In genomic region chr3:118425748-118426147, GRCm38 (mm10) we compare ENCODE assay signal across 8 mouse cellular contexts.
DNase-seq lines count a peak whose midpoint lies in the region; ATAC-seq lines count a peak whose summit lies in the region.

No protein-coding gene starts in this region.

- peaks cover 17% of the 10 kb centered on the region for H3K4me1 ChIP-seq in forebrain, embryonic 12.5 days

- peak overlapping the region; percentile 64 for H3K4me2 ChIP-seq in forebrain, embryonic 12.5 days

- peak; percentile 12 for DNase-seq in heart, postnatal 4 days
- DNase-seq in heart, postnatal 25 days (ENCODE audit: low spot score), result no peak
- DNase-seq in R1 (ENCODE audit: low read depth, low spot score), result peak; percentile 20
- peak; percentile 11 for DNase-seq in liver
- DNase-seq in right cerebral cortex, postnatal 4 days, result peak; percentile 69
- DNase-seq in adipocyte (ENCODE audit: low spot score), result no peak
- DNase-seq in layer of hippocampus, postnatal 14 days (ENCODE audit: low spot score in 2 of 2), result no peak

- no peaks in the 10 kb centered on the region for H3K9me3 ChIP-seq in forebrain, embryonic 12.5 days

- H3K9ac ChIP-seq in forebrain, embryonic 12.5 days, result 0 out of 2 replicates have a peak overlapping the region, but pooled peaks have one; percentile 12

- H3K27me3 ChIP-seq in forebrain, embryonic 12.5 days, result no peaks in the 10 kb centered on the region; the same call in 1 of the 2 replicates

- H3K36me3 ChIP-seq in forebrain, embryonic 12.5 days (replicated peaks), result no peaks in the 10 kb centered on the region

- H3K27ac ChIP-seq in forebrain, embryonic 12.5 days, result no peak overlapping the region

- 4% methylated on average over 19 of the region's 19 CpGs for WGBS in forebrain, embryonic 12.5 days

- 0 out of 2 replicates have a peak, but pooled peaks have one; percentile 42 for ATAC-seq in forebrain, embryonic 12.5 days (ENCODE audit: low FRiP score)

- intact Hi-C loops in heart, postnatal 25 days (cut with DNase I), result no loop called here

- peak overlapping the region; percentile 34 for H3K4me3 ChIP-seq in forebrain, embryonic 12.5 days (replicated peaks)

Comparison
In these comparisons a context has a peak if more than half of its experiments do, and no peak if none do; other contexts are left out.
1. DNase-seq: peak in heart, postnatal 4 days (single experiment), R1 (single experiment), liver (single experiment) and right cerebral cortex, postnatal 4 days (single experiment); none in heart, postnatal 25 days (single experiment), adipocyte (single experiment) and layer of hippocampus, postnatal 14 days (0 of 2).